Mouse (Mus musculus): ENCODE measurements around the gene Tex19.1.

Tex19.1 gene

DNA sequence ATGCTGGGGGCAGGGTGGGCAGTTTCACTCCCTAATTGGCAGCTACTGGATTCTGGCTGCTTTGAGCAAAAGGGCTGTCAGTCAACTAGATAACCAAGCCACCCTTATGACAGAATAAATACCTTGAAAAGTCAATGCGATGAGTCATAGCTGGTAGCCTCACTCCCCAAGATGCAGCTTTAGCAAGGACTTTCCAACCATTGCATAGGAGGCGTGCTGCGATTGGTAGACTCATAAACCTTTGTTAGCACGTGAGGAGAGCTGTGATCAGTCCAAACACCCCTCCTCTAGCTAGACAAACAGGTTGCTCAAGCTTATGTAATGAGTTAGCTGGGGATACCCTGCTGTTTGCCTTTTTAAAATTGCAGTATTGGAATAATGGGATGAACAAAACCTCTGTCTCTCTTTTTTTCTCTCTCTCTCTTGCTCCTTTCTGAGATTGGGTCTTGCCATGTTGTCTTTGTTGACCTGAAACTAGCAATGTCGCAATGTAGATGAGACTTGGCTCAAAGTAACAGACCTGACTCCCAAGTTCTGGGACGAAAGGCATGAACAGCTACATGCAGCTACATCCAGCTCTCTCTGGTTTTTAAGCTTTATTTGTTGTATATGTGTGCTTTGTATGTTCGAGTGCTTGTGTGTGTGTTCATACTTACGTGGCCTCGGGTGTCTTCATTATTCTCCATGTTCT, 2.5 kb upstream of the Tex19.1 start:
- no peak for DNase-seq (ENCODE audit: low read depth, low spot score)

GRCm38 (mm10) chr11:121148193-121148592, 2.2 kb downstream of the Tex19.1 start:
- no peak for DNase-seq (ENCODE audit: low read depth, low spot score)

GRCm38 (mm10) chr11:121154203-121154602, 8.3 kb downstream of the Tex19.1 start:
- no peak for DNase-seq (ENCODE audit: low read depth, low spot score)

- peak; percentile 72 for DNase-seq (ENCODE audit: low read depth, low spot score)
Measured at GRCm38 (mm10) chr11:121156411-121156891, 10.5 kb downstream of the Tex19.1 start.

- no peak for DNase-seq (ENCODE audit: low read depth, low spot score)
Measured at GRCm38 (mm10) chr11:121159971-121160370, 14.0 kb downstream of the Tex19.1 start, which contains the start of gene Uts2r. Uts2r (plus strand) TSS chr11:121160271.

DNA sequence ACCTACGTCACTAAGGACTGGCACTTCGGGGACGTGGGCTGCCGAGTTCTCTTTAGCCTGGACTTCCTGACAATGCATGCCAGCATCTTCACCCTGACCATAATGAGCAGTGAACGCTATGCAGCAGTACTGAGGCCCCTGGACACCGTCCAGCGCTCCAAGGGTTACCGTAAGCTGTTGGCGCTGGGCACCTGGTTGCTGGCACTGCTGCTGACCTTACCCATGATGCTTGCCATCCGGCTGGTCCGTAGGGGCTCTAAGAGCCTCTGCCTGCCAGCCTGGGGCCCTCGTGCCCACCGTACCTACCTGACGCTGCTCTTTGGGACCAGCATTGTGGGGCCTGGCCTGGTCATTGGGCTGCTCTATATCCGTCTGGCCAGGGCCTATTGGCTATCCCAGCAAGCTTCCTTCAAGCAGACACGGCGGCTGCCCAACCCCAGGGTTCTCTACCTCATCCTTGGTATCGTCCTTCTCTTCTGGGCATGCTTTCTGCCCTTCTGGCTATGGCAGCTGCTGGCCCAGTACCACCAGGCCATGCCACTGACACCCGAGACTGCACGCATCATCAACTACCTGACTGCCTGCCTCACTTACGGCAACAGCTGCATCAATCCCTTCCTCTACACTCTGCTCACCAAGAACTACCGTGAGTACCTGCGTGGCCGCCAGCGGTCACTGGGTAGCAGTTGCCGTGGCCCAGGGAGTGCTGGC, 14.8 kb downstream of the Tex19.1 start:
- DNase-seq (ENCODE audit: low read depth, low spot score): peak; percentile 92

DNA sequence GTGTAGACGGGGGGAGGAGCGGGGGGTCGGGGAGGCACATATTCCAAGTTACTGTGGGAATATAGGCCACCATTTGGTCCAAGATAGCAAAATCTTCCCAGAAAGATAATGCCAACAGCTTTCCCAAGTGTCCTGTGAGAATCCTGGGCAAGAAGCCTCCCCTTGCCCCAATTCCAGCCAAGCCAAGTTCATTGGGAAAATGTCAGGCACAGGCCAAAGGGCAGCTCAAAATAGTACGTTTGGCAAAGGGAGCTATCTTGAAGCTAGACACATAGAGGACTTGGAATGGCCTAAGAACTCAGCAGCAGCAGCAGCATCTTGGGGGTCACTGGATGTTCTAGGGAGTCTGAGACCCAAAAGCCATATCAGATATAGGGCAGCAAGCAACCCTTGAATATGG, 17.8 kb downstream of the Tex19.1 start:
- peak; percentile 49 for DNase-seq (ENCODE audit: low read depth, low spot score)

GRCm38 (mm10) chr11:121173203-121173602, 27.3 kb downstream of the Tex19.1 start:
- peak; percentile 37 for DNase-seq (ENCODE audit: low read depth, low spot score)

GRCm38 (mm10) chr11:121174234-121174633, 28.3 kb downstream of the Tex19.1 start:
- DNase-seq (ENCODE audit: low read depth, low spot score): no peak

DNA sequence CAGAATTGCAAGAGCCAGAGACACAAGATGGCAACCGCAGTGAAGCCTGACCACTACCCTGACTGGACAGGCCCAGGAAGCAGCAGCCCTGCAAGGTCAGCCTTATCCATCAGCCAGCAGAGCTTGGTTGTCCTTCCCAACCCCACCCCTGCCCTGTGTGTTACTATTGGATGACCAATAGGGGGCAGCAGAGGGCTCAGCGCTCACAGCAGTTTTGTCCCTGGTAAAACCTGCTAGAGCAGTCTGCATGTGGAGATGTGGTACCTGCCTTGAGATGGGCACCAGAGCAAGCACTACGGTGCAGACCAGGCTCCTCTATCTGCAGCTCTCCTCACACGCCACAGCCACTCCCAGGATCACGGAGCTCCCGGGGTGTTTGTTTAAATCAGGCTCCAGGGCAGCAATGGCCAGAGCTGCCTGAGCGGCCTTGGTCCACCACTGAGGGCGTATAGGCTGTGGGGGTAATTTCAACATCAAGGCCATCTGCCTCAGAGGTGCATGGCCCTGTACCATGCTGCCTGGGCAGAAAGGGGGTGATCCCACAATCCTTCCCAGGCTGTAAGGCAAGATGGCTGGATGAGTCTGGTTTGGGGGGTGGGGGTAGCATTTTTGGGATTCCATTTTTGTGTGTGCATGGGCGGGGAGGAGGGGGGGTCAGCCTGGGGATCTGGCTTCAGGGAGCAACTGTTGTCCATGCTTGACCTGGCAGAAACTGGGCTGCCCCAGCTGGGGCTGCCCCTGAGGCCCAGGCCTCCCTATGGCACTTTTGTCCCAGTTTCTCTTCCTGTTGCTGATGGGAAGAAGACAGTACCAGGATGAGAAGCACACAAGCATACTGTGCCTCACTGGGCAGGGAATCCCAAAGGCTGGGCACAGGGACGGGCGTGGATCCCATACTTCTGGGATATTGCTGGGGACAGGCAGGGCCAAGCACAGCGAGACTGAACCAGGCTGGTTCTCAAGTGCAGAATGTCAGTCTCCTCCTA, 30.6 kb downstream of the Tex19.1 start:
- DNase-seq (ENCODE audit: low read depth, low spot score): no peak

DNA sequence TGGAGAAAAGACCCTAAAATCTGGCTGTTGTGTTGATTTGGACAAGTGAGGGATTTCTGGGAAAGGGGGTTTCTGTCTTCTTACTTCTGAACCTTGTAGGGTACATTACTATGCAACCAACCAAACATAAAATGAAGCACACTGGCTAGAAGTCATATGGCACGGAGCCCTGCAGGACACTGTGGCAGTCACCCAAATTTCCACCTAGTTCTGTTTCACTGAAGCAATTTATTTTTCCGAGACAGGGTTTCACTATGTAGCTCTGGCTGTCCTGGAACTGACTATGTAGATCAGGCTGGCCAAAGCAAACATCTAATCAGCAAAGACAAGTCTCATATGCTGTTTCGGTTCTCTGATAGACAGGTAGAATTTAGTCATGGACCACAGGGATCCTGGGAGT, 43.7 kb downstream of the Tex19.1 start:
- DNase-seq (ENCODE audit: low read depth, low spot score): no peak

DNA sequence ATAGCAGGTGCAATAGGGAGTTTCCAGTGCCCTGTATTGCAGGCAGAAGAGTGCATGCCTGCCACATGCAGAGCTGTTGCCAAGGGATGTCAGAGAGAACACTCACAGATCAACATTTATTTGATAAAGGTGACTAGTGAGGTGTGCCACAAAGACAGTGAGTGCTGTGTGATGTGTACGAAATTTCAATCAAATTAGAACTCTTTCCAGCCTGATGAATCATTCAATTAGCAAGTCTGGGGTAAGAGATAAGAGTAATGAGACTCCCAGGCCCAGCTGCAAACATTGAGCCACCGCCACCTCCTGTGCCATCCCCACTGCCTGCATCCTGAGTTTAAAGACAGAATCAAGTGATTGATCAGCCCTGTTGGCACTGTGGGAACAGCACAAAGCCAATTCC, 46.8 kb downstream of the Tex19.1 start:
- no peak for DNase-seq (ENCODE audit: low read depth, low spot score)

DNA sequence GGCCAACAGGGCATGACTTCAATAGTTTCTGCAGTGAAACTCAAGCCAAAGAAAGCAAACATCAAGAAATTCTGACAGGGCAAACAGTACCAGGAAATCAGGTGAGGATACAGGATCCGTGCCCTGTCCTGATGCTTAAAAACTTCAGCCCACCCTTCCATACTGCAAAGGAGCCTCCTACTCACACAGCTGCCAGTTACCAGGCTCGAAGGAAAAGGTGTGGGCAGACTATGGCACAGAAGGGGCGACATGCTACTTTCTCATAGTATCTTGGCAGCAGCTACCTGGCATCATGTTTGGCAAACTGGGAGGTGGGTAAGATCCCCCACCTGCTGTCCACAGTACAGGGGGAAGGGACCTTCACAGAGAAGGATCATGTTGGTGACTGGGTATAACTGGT, 47.5 kb downstream of the Tex19.1 start:
- DNase-seq (ENCODE audit: low read depth, low spot score): no peak
